Mouse (Mus musculus): ENCODE measurements around the gene Tlk1.
"Not testable (repeated sequence)": the region's sequence is repeated elsewhere in the genome, so short reads cannot be mapped to it uniquely, and the experiment has no call there.

The Tlk1 gene

GRCm38 (mm10) chr2:70833261-70833660, 7.7 kb upstream of the Tlk1 start:
- no peak for DNase-seq (ENCODE audit: low read depth)

- DNase-seq (ENCODE audit: low read depth): no peak
Measured at GRCm38 (mm10) chr2:70831709-70832350, 6.3 kb upstream of the Tlk1 start.

GRCm38 (mm10) chr2:70830683-70831082, 5.2 kb upstream of the Tlk1 start:
- DNase-seq (ENCODE audit: low read depth): peak; percentile 58

- DNase-seq (ENCODE audit: low read depth): no peak
Measured at GRCm38 (mm10) chr2:70829946-70830610, 4.5 kb upstream of the Tlk1 start.

GRCm38 (mm10) chr2:70827780-70828179, 2.3 kb upstream of the Tlk1 start:
- DNase-seq (ENCODE audit: low read depth): no peak

- peak; percentile 57 for DNase-seq (ENCODE audit: low read depth)
Measured at GRCm38 (mm10) chr2:70826436-70827230, 1.1 kb upstream of the Tlk1 start.

- no peak for DNase-seq (ENCODE audit: low read depth)
Measured at GRCm38 (mm10) chr2:70824838-70825370, 624 bp downstream of the Tlk1 start.

GRCm38 (mm10) chr2:70823926-70824800, 1.4 kb downstream of the Tlk1 start:
- peak; percentile 51 for DNase-seq (ENCODE audit: low read depth)

GRCm38 (mm10) chr2:70823434-70823833, 2.1 kb downstream of the Tlk1 start:
- no peak for DNase-seq (ENCODE audit: low read depth)

GRCm38 (mm10) chr2:70816939-70817338, 8.6 kb downstream of the Tlk1 start:
- no peak for DNase-seq (ENCODE audit: low read depth)

- DNase-seq (ENCODE audit: low read depth): no peak
Measured at GRCm38 (mm10) chr2:70816016-70816415, 9.5 kb downstream of the Tlk1 start.

- no peak for DNase-seq (ENCODE audit: low read depth)
Measured at GRCm38 (mm10) chr2:70813608-70814007, 11.9 kb downstream of the Tlk1 start.

- no peak for DNase-seq (ENCODE audit: low read depth)
Measured at GRCm38 (mm10) chr2:70811476-70811875, 14.1 kb downstream of the Tlk1 start.

- no peak for DNase-seq (ENCODE audit: low read depth)
Measured at GRCm38 (mm10) chr2:70809921-70810320, 15.6 kb downstream of the Tlk1 start.

- no peak for DNase-seq (ENCODE audit: low read depth)
Measured at GRCm38 (mm10) chr2:70808681-70809080, 16.8 kb downstream of the Tlk1 start.

GRCm38 (mm10) chr2:70807678-70808077, 17.9 kb downstream of the Tlk1 start:
- DNase-seq (ENCODE audit: low read depth): not testable (repeated sequence)

- DNase-seq (ENCODE audit: low read depth): no peak
Measured at GRCm38 (mm10) chr2:70806020-70806419, 19.5 kb downstream of the Tlk1 start.

- DNase-seq (ENCODE audit: low read depth): not testable (repeated sequence)
Measured at GRCm38 (mm10) chr2:70803696-70804095, 21.8 kb downstream of the Tlk1 start.

GRCm38 (mm10) chr2:70802658-70803057, 22.9 kb downstream of the Tlk1 start:
- DNase-seq (ENCODE audit: low read depth): no peak

GRCm38 (mm10) chr2:70801543-70801942, 24.0 kb downstream of the Tlk1 start:
- no peak for DNase-seq (ENCODE audit: low read depth)

GRCm38 (mm10) chr2:70800396-70800795, 25.1 kb downstream of the Tlk1 start:
- DNase-seq (ENCODE audit: low read depth): no peak

GRCm38 (mm10) chr2:70793276-70793675, 32.3 kb downstream of the Tlk1 start:
- DNase-seq (ENCODE audit: low read depth): no peak

Measured in c-Kit-positive CD71-positive TER-119-negative erythroid progenitor cells, embryonic 14.5 days (primary cell).